Mouse (Mus musculus) lung, postnatal 0 days (tissue): ENCODE measurements around the gene Itpr2.

Experiments
- CTCF ChIP-seq: IDR thresholded peaks from 2 replicates; pipeline ENCODE4 v1.5.1; 2016; ENCODE audit warnings: antibody characterized with exemption, mild to moderate bottlenecking
- EP300 ChIP-seq: IDR thresholded peaks from 2 replicates; pipeline ENCODE4 v1.6.1; 2016; ENCODE audit warnings: antibody characterized with exemption, mild to moderate bottlenecking, control low read depth

- TF ChIP-seq CTCF (no peak), EP300 (no peak)
Observed at GRCm38 (mm10) chr6:146273256-146273655, 228.8 kb downstream of the Itpr2 start.
